Mouse (Mus musculus): Measurements from ENCODE around the gene Ect2l. TPM values are rescaled to one million over a fixed set of nuclear protein-coding genes. Genes with fewer than 3 reads are reported as not detected.
A peak's percentile ranks its signal among the peaks of the same experiment; 100 is the strongest.
"Not testable (repeated sequence)": the region's sequence is repeated elsewhere in the genome, so short reads cannot be mapped to it uniquely, and the experiment has no call there.

Gene Ect2l
- polyA plus RNA-seq, 1 experiment from 2014 or later: 0.12 TPM

GRCm38 (mm10) chr10:18177304-18177703, 33.4 kb downstream of the Ect2l start:
- Histone ChIP-seq H3K27me3 (ENCODE audit: control insufficient read depth, insufficient read depth, low read length) (no peaks in the 10 kb centered on the region), H3K4me3 (ENCODE audit: low read depth, low read length) (no peak overlapping the region), H3K4me1 (replicated peaks; ENCODE audit: control insufficient read depth, insufficient read depth, low read length) (no peaks in the 10 kb centered on the region), H3K27ac (ENCODE audit: low read depth, low read length) (no peak overlapping the region), H3K9ac (ENCODE audit: low read depth, low read length) (no peak overlapping the region), H3K4me2 (replicated peaks; ENCODE audit: low read depth, low read length) (no peak overlapping the region), H3K36me3 (ENCODE audit: control insufficient read depth, insufficient read depth, low read length) (no peaks in the 10 kb centered on the region), H3K9me3 (ENCODE audit: control insufficient read depth, low read length) (no peaks in the 10 kb centered on the region)
- no peak for DNase-seq (ENCODE audit: low spot score)
- WGBS: 83% methylated on average over 2 of the region's 2 CpGs
- ATAC-seq (ENCODE audit: low FRiP score): no peak

DNA sequence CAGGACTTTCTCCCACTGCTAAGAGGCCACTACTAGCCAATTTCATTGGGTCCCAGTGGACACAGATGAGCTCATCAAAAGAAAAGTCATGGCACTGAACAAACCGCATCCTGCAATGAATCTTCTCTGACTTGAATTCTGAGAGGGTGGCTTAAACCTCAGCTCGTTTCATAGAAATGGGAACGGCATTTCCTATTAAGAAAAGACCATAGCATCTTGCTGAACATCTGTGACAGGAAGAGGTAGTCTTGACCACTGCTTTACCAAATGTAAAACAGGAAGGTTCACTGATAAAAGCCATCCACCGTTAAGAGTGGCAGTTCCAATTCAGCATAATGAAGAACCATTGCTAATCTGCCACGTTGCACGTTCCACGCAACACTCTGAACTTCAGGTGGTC, 34.0 kb downstream of the Ect2l start:
- DNase-seq (ENCODE audit: low spot score): no peak
- no peaks in the 10 kb centered on the region for H3K27me3 ChIP-seq (ENCODE audit: control insufficient read depth, insufficient read depth, low read length)
- no peaks in the 10 kb centered on the region for H3K9me3 ChIP-seq (ENCODE audit: control insufficient read depth, low read length)
- 95% methylated on average over 7 of the region's 7 CpGs for WGBS
- H3K4me1 ChIP-seq (replicated peaks; ENCODE audit: control insufficient read depth, insufficient read depth, low read length): no peaks in the 10 kb centered on the region
- H3K4me3 ChIP-seq (ENCODE audit: low read depth, low read length): no peak overlapping the region
- H3K27ac ChIP-seq (ENCODE audit: low read depth, low read length): no peak overlapping the region
- no peak overlapping the region for H3K9ac ChIP-seq (ENCODE audit: low read depth, low read length)
- H3K4me2 ChIP-seq (replicated peaks; ENCODE audit: low read depth, low read length): no peak overlapping the region
- no peaks in the 10 kb centered on the region for H3K36me3 ChIP-seq (ENCODE audit: control insufficient read depth, insufficient read depth, low read length)
- ATAC-seq (ENCODE audit: low FRiP score): no peak

GRCm38 (mm10) chr10:18175087-18175486, 35.6 kb downstream of the Ect2l start:
- DNase-seq (ENCODE audit: low spot score) (no peak), ATAC-seq (ENCODE audit: low FRiP score) (no peak)
- no peaks in the 10 kb centered on the region for H3K36me3 ChIP-seq (ENCODE audit: control insufficient read depth, insufficient read depth, low read length)
- no peaks in the 10 kb centered on the region for H3K4me1 ChIP-seq (replicated peaks; ENCODE audit: control insufficient read depth, insufficient read depth, low read length)
- no peak overlapping the region for H3K4me2 ChIP-seq (replicated peaks; ENCODE audit: low read depth, low read length)
- no peak overlapping the region for H3K9ac ChIP-seq (ENCODE audit: low read depth, low read length)
- no peaks in the 10 kb centered on the region for H3K9me3 ChIP-seq (ENCODE audit: control insufficient read depth, low read length)
- no peak overlapping the region for H3K4me3 ChIP-seq (ENCODE audit: low read depth, low read length)
- H3K27ac ChIP-seq (ENCODE audit: low read depth, low read length): no peak overlapping the region
- WGBS: 94% methylated on average over 6 of the region's 6 CpGs
- H3K27me3 ChIP-seq (ENCODE audit: control insufficient read depth, insufficient read depth, low read length): no peaks in the 10 kb centered on the region

DNA sequence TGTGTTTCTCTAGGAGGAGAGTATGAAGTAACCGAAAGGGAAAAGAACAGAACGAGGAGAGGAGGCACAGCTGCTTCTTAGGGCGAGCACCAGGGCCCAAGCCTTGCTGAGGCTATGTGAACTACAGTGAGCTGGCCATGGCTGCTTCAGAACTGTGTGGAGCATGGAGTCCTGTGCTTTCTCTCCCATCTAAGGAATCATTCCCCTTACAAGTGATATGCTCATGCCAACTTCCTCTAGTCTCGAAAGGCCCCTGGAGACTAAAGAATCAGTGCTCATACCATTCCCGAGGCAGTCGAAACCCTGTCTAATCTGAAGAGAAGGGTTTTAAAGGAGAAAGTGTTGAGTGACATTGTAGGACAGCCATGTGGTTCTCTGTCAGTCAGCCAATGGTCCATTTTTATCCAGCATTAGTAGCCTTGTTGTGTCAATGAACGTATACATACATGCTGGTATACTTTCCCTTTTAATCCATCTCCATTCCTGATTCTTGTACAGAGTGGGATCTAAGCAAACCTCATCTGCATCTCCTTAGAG, 48.2 kb downstream of the Ect2l start:
- no peak overlapping the region for H3K9ac ChIP-seq (ENCODE audit: low read depth, low read length)
- ATAC-seq (ENCODE audit: low FRiP score) (no peak), DNase-seq (ENCODE audit: low spot score) (no peak)
- no peak overlapping the region for H3K4me2 ChIP-seq (replicated peaks; ENCODE audit: low read depth, low read length)
- no peaks in the 10 kb centered on the region for H3K36me3 ChIP-seq (ENCODE audit: control insufficient read depth, insufficient read depth, low read length)
- no peaks in the 10 kb centered on the region for H3K27me3 ChIP-seq (ENCODE audit: control insufficient read depth, insufficient read depth, low read length)
- H3K4me1 ChIP-seq (replicated peaks; ENCODE audit: control insufficient read depth, insufficient read depth, low read length): no peaks in the 10 kb centered on the region
- H3K27ac ChIP-seq (ENCODE audit: low read depth, low read length): no peak overlapping the region
- WGBS: 84% methylated on average over 7 of the region's 7 CpGs
- H3K9me3 ChIP-seq (ENCODE audit: control insufficient read depth, low read length): no peaks in the 10 kb centered on the region
- no peak overlapping the region for H3K4me3 ChIP-seq (ENCODE audit: low read depth, low read length)

DNA sequence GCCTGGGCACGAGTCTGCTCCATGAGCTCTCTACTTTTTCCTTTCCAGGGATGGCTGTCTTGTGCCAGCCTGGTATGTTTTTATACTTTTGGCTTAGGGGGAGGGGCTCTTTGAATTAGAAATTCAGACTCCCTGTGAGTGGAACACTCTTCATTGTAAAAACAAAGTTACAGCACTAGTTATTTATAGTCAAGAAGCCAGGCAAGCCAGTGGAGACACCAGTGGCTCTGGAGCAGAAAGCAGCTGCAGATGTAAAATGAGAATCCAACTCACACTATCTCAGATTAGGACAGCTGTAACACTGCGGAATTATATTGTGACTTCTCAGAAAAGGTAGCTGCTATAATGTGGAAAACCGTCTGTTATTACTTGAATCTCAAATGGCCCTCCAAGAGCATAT, 63.5 kb downstream of the Ect2l start:
- H3K27me3 ChIP-seq (ENCODE audit: control insufficient read depth, insufficient read depth, low read length): no peaks in the 10 kb centered on the region
- H3K9me3 ChIP-seq (ENCODE audit: control insufficient read depth, low read length): no peaks in the 10 kb centered on the region
- H3K4me2 ChIP-seq (replicated peaks; ENCODE audit: low read depth, low read length): no peak overlapping the region
- H3K27ac ChIP-seq (ENCODE audit: low read depth, low read length): no peak overlapping the region
- no peaks in the 10 kb centered on the region for H3K4me1 ChIP-seq (replicated peaks; ENCODE audit: control insufficient read depth, insufficient read depth, low read length)
- H3K36me3 ChIP-seq (ENCODE audit: control insufficient read depth, insufficient read depth, low read length): no peaks in the 10 kb centered on the region
- no peak overlapping the region for H3K4me3 ChIP-seq (ENCODE audit: low read depth, low read length)
- WGBS: 92% methylated on average over 3 of the region's 3 CpGs
- ATAC-seq (ENCODE audit: low FRiP score) (no peak), DNase-seq (ENCODE audit: low spot score) (no peak)
- H3K9ac ChIP-seq (ENCODE audit: low read depth, low read length): no peak overlapping the region

DNA sequence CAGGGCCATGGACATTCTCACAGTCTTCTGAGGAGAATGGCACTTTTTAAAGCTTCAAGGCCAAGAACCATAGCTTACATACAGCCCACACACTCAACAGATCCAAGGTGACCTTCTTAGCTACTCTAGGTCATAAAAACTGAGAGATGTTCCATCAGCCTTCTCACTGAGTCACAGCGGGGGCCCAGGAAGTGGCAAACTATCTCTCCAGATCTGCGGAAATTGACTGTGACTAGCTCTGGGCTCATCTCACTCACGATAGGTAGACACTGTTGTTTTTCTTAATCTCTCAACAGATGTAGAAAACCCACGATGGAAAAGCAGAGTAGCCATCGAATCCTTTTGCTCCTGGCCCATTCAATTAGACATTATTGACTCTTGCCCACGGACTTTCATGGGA, 68.5 kb downstream of the Ect2l start:
- no peaks in the 10 kb centered on the region for H3K4me1 ChIP-seq (replicated peaks; ENCODE audit: control insufficient read depth, insufficient read depth, low read length)
- DNase-seq (ENCODE audit: low spot score) (no peak), ATAC-seq (ENCODE audit: low FRiP score) (no peak)
- H3K27me3 ChIP-seq (ENCODE audit: control insufficient read depth, insufficient read depth, low read length): no peaks in the 10 kb centered on the region
- no peaks in the 10 kb centered on the region for H3K36me3 ChIP-seq (ENCODE audit: control insufficient read depth, insufficient read depth, low read length)
- no peak overlapping the region for H3K27ac ChIP-seq (ENCODE audit: low read depth, low read length)
- no peak overlapping the region for H3K9ac ChIP-seq (ENCODE audit: low read depth, low read length)
- WGBS: 83% methylated on average over 6 of the region's 6 CpGs
- no peak overlapping the region for H3K4me3 ChIP-seq (ENCODE audit: low read depth, low read length)
- H3K4me2 ChIP-seq (replicated peaks; ENCODE audit: low read depth, low read length): no peak overlapping the region
- H3K9me3 ChIP-seq (ENCODE audit: control insufficient read depth, low read length): no peaks in the 10 kb centered on the region

GRCm38 (mm10) chr10:18141389-18141788, 69.3 kb downstream of the Ect2l start:
- no peak overlapping the region for H3K4me3 ChIP-seq (ENCODE audit: low read depth, low read length)
- H3K36me3 ChIP-seq (ENCODE audit: control insufficient read depth, insufficient read depth, low read length): no peaks in the 10 kb centered on the region
- H3K9me3 ChIP-seq (ENCODE audit: control insufficient read depth, low read length): no peaks in the 10 kb centered on the region
- no peaks in the 10 kb centered on the region for H3K4me1 ChIP-seq (replicated peaks; ENCODE audit: control insufficient read depth, insufficient read depth, low read length)
- 90% methylated on average over 2 of the region's 2 CpGs for WGBS
- ATAC-seq (ENCODE audit: low FRiP score) (no peak), DNase-seq (ENCODE audit: low spot score) (no peak)
- H3K9ac ChIP-seq (ENCODE audit: low read depth, low read length): no peak overlapping the region
- no peak overlapping the region for H3K27ac ChIP-seq (ENCODE audit: low read depth, low read length)
- H3K4me2 ChIP-seq (replicated peaks; ENCODE audit: low read depth, low read length): no peak overlapping the region
- no peaks in the 10 kb centered on the region for H3K27me3 ChIP-seq (ENCODE audit: control insufficient read depth, insufficient read depth, low read length)

GRCm38 (mm10) chr10:18139615-18140014, 71.1 kb downstream of the Ect2l start:
- ATAC-seq (ENCODE audit: low FRiP score) (peak; percentile 38; the same call in 1 of the 2 replicates), DNase-seq (ENCODE audit: low spot score) (no peak)
- WGBS: 84% methylated on average over 5 of the region's 5 CpGs
- Histone ChIP-seq H3K27me3 (ENCODE audit: control insufficient read depth, insufficient read depth, low read length) (no peaks in the 10 kb centered on the region), H3K9me3 (ENCODE audit: control insufficient read depth, low read length) (no peaks in the 10 kb centered on the region), H3K36me3 (ENCODE audit: control insufficient read depth, insufficient read depth, low read length) (no peaks in the 10 kb centered on the region), H3K4me1 (replicated peaks; ENCODE audit: control insufficient read depth, insufficient read depth, low read length) (no peaks in the 10 kb centered on the region), H3K4me3 (ENCODE audit: low read depth, low read length) (no peak overlapping the region), H3K4me2 (replicated peaks; ENCODE audit: low read depth, low read length) (peak overlapping the region; percentile 19; the same call in 1 of the 2 replicates), H3K9ac (ENCODE audit: low read depth, low read length) (no peak overlapping the region), H3K27ac (ENCODE audit: low read depth, low read length) (no peak overlapping the region)

DNA sequence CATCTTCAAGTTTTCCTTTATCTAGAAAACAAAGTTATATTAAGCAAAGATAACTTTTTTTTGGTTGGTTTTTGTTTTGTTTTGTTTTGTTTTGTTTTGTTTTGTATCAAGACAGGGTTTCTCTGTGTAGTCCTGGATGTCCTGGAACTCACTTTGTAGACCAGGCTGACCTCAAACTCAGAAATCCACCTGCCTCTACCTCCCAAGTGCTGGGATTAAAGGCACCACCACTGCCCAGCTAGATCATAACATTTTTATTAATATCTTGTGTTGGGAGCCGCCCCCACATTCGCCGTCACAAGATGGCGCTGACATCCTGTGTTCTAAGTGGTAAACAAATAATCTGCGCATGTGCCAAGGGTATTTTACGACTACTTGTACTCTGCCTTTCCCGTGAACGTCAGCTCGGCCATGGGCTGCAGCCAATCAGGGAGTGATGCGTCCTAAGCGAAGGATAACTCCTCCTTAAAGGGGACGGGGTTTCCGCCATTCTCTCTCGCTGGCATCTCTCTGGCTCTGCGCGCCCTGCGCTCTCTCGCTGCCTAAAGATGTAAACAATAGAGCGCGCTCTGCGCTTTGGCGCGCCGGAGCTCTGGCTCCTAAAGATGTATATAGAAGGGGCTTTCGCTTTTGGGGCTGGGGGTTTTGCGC, 71.7 kb downstream of the Ect2l start:
- not testable (repeated sequence) for DNase-seq (ENCODE audit: low spot score); H3K4me3 ChIP-seq (ENCODE audit: low read depth, low read length); H3K9ac ChIP-seq (ENCODE audit: low read depth, low read length); H3K4me2 ChIP-seq (replicated peaks; ENCODE audit: low read depth, low read length); H3K27ac ChIP-seq (ENCODE audit: low read depth, low read length); H3K9me3 ChIP-seq (ENCODE audit: control insufficient read depth, low read length); H3K27me3 ChIP-seq (ENCODE audit: control insufficient read depth, insufficient read depth, low read length); H3K4me1 ChIP-seq (replicated peaks; ENCODE audit: control insufficient read depth, insufficient read depth, low read length); ATAC-seq (ENCODE audit: low FRiP score); H3K36me3 ChIP-seq (ENCODE audit: control insufficient read depth, insufficient read depth, low read length)
- WGBS: 71% methylated on average over 12 of the region's 26 CpGs

All from hindbrain, embryonic 11.5 days (tissue).